Mouse (Mus musculus): ENCODE data around the gene Arid1a. TPM values are rescaled to one million over a fixed set of nuclear protein-coding genes. Genes with fewer than 3 reads are reported as not detected.
"Not testable (repeated sequence)": the region's sequence is repeated elsewhere in the genome, so short reads cannot be mapped to it uniquely, and the experiment has no call there.

Arid1a gene
- polyA plus RNA-seq, 1 experiment, result 25.2 TPM

GRCm38 (mm10) chr4:133659497-133660192 is 96.9 kb downstream of the Arid1a start:
- no peak for DNase-seq (ENCODE audit: low read depth, low spot score)
- 8% methylated on average over 15 of the region's 15 CpGs for WGBS

- WGBS, result 47% methylated on average over 2 of the region's 2 CpGs
- no peak for DNase-seq (ENCODE audit: low read depth, low spot score)
Observed at GRCm38 (mm10) chr4:133658729-133659128, 97.8 kb downstream of the Arid1a start.

GRCm38 (mm10) chr4:133657829-133658458 is 98.6 kb downstream of the Arid1a start:
- no peak for DNase-seq (ENCODE audit: low read depth, low spot score)
- WGBS, result 67% methylated on average over 5 of the region's 5 CpGs

DNA sequence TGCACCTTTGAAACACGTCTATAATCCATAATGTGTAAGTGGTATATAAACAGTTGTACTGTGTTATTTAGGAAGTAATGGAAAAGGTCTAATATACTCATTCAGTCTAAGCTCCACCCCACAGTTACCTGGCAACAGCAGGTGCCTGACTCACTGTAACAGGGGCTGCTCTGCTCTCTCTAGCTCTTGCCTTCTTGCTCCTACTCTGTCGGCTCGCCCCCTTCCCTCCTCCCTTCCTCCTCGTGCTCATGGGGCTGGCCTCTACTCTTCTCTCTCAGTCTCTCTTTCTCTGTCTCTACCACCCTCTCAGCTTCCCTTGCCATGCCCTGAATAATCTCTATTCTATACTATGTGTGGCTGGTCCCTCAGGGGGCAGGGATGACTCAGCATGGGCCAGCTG is 99.6 kb downstream of the Arid1a start:
- no peak for DNase-seq (ENCODE audit: low read depth, low spot score)
- 32% methylated on average over 4 of the region's 4 CpGs for WGBS

DNA sequence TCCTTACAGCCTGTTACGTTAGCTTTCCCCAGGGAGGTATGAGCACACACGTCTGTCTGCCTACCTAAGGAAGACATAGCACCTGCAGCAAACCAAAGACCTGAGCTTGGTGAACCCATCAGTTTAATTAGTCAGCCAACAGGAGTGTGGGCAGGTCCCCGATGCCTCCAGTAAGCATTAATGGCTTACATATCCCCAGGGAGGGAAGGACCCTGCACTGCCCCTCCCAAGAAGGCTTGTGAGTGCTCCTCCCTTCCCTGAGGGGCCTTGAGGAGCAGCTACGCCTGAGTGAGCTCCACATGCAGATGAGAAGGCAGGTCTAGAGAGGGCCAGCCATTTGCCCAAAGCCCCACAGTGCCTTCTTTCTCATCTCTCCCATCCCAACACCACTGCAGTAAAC is 100.3 kb downstream of the Arid1a start:
- WGBS, result 60% methylated on average over 4 of the region's 4 CpGs
- no peak for DNase-seq (ENCODE audit: low read depth, low spot score)

DNA sequence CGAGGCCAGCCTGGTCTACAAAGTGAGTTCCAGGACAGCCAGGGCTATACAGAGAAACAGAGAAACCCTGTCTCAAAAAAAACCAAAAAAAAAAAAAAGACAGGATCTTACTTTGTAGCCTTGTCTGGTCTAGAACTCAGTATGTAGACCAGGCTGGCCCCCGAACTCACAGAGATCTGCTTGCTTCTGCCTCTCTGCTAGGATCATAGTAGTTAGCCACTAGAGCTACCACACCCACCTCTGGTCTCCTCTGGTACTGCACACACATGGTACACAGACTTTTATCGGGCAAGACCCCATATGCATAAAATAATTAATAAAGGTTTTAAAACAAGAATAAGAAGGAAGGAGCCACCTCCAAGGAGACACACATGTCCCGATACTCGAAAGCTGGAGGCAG is 102.5 kb downstream of the Arid1a start:
- WGBS, result 96% methylated on average over 5 of the region's 5 CpGs
- not testable (repeated sequence) for DNase-seq (ENCODE audit: low read depth, low spot score)

DNA sequence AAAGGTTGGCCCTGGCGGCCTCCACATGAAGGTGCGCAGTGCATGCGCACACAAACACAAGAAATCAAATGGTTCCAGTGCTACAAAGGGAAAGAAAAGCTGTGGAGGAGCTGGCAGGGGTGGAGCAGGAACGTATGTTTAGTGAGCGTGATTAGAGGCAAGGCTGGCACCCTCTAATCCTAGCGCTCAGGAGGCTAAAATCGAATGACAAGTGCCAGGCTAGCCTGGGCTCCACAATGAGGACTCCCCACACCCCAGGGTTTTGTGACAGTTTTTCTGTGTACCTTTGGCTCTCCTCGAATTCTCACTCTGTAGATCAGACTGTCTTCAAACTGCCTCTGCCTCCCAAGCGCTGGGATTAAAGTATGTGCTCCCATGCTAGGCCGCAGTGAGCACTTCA is 103.8 kb downstream of the Arid1a start:
- 82% methylated on average over 10 of the region's 10 CpGs for WGBS

GRCm38 (mm10) chr4:133651986-133652385 is 104.6 kb downstream of the Arid1a start:
- 54% methylated on average over 4 of the region's 4 CpGs for WGBS
- DNase-seq (ENCODE audit: low read depth, low spot score), result no peak

More for the DNA sequence above, 103.8 kb downstream of the Arid1a start:
- no peak for DNase-seq (ENCODE audit: low read depth, low spot score)

- no peak for DNase-seq (ENCODE audit: low read depth, low spot score)
- WGBS, result 44% methylated on average over 10 of the region's 10 CpGs
Observed at GRCm38 (mm10) chr4:133651445-133651844, 105.1 kb downstream of the Arid1a start.

GRCm38 (mm10) chr4:133649989-133650699 is 106.4 kb downstream of the Arid1a start, which contains the start of gene Zdhhc18:
Gene Zdhhc18, minus strand, starts transcription at chr4:133650154.
- 32% methylated on average over 7 of the region's 7 CpGs for WGBS
- no peak for DNase-seq (ENCODE audit: low read depth, low spot score)

DNA sequence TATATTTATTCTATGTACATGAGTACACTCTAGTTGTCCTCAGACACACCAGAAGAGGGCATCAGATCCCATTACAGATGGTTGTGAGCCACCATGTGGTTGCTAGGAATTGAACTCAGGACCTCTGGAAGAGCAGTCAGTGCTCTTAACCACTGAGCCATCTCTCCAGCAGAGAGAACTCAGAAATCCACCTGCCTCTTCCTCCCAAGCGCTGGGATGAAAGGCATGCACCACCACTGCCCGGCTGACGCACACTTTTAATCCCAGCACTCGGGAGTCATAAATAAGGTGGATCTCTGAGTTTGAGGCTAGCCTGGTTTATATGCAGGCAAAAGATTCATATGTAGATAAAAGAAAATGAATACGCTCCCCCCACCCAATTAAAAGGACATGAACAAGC is 107.1 kb downstream of the Arid1a start:
- 73% methylated on average over 5 of the region's 5 CpGs for WGBS

DNA sequence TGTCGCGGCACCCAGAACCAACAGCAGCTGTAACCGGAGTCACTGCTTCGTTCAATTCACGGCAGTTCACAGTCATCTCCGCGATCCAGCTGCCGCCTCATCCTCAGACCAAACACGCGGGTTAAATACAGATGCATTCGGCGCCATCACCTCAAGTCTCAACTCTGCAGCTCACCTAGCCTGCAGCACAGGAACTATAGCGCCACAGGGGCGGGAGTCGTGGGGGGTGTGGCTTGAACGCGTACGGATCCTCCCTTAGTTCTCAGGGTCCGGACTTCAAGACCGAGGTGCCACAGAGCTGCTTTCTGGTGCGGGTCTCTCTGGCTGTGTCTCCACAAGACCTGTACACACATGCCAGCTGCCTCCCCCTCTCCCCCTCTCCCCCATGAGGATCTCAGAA is 110.9 kb downstream of the Arid1a start:
- 51% methylated on average over 21 of the region's 21 CpGs for WGBS
- no peak for DNase-seq (ENCODE audit: low read depth, low spot score)

More for the DNA sequence above, 107.1 kb downstream of the Arid1a start:
- DNase-seq (ENCODE audit: low read depth, low spot score), result not testable (repeated sequence)

- DNase-seq (ENCODE audit: low read depth, low spot score), result no peak
- WGBS, result 94% methylated on average over 3 of the region's 3 CpGs
Observed at GRCm38 (mm10) chr4:133645195-133645594, 111.4 kb downstream of the Arid1a start.

- DNase-seq (ENCODE audit: low read depth, low spot score), result no peak
- 84% methylated on average over 5 of the region's 5 CpGs for whole genome bisulfite sequencing
Observed at GRCm38 (mm10) chr4:133634043-133634410, 122.5 kb downstream of the Arid1a start.

DNA sequence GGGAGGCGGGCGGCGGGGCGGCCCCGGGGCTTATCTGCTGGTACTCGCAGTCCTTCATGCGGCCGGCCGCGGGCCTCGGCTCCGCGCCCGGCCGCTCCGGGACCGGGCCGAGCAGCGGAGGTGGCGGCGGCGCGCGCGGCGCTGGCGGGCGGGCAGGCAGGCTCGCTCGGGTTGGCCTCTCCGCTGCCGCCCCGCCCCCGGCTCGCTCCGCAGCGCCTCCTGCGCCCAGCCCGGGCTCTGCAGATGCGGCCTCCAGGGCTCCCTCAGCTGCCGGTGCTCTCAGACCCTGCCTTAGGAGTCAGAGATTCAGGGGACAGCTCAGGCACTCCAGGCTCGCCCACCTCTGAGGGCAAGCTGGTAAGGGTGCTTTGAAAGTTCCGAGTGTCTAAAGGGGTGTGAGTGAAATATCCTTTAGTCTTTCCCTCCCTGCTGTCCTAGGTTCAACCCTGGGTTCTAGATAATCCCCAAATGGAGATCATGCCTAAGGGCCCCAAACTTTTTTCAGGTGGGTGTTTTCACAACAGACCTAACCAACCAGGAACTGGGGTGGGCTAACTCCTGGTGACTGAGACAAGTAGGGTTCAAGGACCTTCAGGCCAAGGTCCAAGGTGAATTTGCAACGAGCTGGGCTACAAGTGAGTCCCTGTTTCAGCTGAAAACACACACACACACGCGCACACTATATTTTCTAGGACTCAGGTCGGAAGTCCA is 123.1 kb downstream of the Arid1a start:
- no peak for DNase-seq (ENCODE audit: low read depth, low spot score)
- 8% methylated on average over 42 of the region's 47 CpGs for WGBS

- WGBS, result 3% methylated on average over 67 of the region's 69 CpGs
- DNase-seq (ENCODE audit: low read depth, low spot score), result no peak
Observed at GRCm38 (mm10) chr4:133632483-133633327, 123.9 kb downstream of the Arid1a start.

- DNase-seq (ENCODE audit: low read depth, low spot score), result no peak
- 21% methylated on average over 9 of the region's 9 CpGs for WGBS
Observed at GRCm38 (mm10) chr4:133631769-133632411, 124.7 kb downstream of the Arid1a start.

DNA sequence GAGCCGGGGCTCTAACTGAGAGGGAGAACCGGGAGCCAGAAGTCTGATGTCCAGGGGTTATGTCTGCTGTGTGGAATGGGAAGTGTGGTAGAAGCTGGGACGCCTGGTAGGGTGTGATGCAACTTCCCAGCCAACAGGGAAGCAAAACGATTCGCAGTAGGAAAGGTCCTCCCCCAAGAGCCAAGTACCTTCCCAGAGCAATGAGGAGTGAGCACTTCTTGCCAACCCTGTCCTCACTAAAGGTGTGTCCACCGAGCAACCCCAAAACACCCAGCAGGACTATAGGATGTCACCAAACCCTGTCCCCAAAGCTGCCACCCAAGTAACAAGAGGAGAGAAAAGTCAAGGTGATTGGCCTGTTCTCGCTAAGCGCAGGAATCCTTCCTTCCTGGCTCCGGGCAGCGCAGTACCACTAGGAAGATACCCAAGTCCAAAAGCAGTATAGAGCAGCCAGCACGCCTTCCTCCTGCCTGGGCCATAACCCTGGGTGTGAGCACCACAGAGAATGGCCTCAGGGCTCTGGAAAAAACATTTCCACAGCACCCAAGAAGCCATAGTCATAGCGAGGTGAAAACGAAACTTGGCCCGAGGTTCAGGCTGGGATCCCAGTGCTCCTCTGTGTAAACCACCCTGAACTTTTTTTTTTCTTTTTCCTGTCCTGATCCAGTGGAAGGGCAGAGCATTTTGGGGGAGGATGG is 125.3 kb downstream of the Arid1a start:
- DNase-seq (ENCODE audit: low read depth, low spot score), result no peak
- whole genome bisulfite sequencing, result 32% methylated on average over 14 of the region's 14 CpGs

Data from large intestine, adult 2 months (tissue).